Mouse (Mus musculus): Measurements from ENCODE around the gene Mif.

DNA sequence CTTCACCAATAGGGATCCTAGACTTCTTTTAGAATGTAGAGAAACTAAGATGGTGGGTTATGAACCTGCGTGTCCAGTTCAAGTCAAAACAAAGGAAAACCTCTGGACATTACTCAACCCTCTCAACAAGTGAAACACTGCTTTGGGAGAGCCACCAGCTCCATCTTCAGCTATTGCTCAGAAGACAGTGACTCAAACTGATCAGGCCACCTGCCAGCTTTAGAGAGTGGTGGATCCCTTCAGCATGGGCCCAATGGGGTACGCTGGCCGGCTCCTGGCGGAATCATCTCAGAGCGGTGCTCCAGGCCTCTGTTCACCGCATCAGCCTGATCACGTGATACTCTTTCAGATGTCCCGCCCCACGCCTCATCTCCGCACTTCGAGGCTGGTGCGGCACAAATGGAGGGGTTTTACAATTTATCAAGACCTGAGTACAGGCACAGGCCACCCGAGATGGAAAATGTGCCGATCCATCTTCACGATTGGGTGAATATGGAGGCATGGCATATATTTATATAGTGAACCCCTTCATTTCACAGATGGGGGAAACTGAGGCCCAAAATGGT, 4.5 kb downstream of the Mif start:
- no peak for TF ChIP-seq CTCF (IDR thresholded peaks at IDR 0.05; ENCODE audit: control insufficient read depth, insufficient read depth, low read length)
- TF ChIP-seq POLR2A (IDR thresholded peaks at IDR 0.05; ENCODE audit: borderline replicate concordance, control insufficient read depth, low read depth, low read length): no peak
